Mouse (Mus musculus): Measurements from ENCODE around the gene Col2a1. TPM values are rescaled to one million over a fixed set of nuclear protein-coding genes. Genes with fewer than 3 reads are reported as not detected.

Gene Col2a1
- total and polyA plus RNA-seq, 2 experiments from 2014 or later: 6.2 to 17.8 TPM

GRCm38 (mm10) chr15:97932441-97932840, 72.1 kb downstream of the Col2a1 start:
- H3K4me3 ChIP-seq (ENCODE audit: low read depth, low read length): no peak overlapping the region
- ATAC-seq (ENCODE audit: low FRiP score) (no peak), DNase-seq (ENCODE audit: low spot score) (no peak)
- no peak overlapping the region for H3K27ac ChIP-seq (ENCODE audit: low read depth, low read length)
- H3K27me3 ChIP-seq (ENCODE audit: insufficient read depth, low read length): no peaks in the 10 kb centered on the region
- no peak overlapping the region for H3K9ac ChIP-seq (replicated peaks; ENCODE audit: low read length, poor library complexity, severe bottlenecking)
- no peaks in the 10 kb centered on the region for H3K4me1 ChIP-seq (ENCODE audit: insufficient read depth, low read length)
- no peaks in the 10 kb centered on the region for H3K9me3 ChIP-seq (ENCODE audit: low read length)
- TF ChIP-seq CTCF (IDR thresholded peaks at IDR 0.05): no peak
- H3K4me2 ChIP-seq (ENCODE audit: low read depth, low read length, poor library complexity, severe bottlenecking): no peak overlapping the region
- WGBS: 91% methylated on average over 12 of the region's 12 CpGs
- H3K36me3 ChIP-seq (ENCODE audit: insufficient read depth, low read length): no peaks in the 10 kb centered on the region

- WGBS: 59% methylated on average over 13 of the region's 13 CpGs
- ATAC-seq (ENCODE audit: low FRiP score) (no peak), DNase-seq (ENCODE audit: low spot score) (no peak)
- H3K27me3 ChIP-seq (ENCODE audit: insufficient read depth, low read length): no peaks in the 10 kb centered on the region
- no peak overlapping the region for H3K4me3 ChIP-seq (ENCODE audit: low read depth, low read length)
- H3K4me2 ChIP-seq (ENCODE audit: low read depth, low read length, poor library complexity, severe bottlenecking): no peak overlapping the region
- H3K9me3 ChIP-seq (ENCODE audit: low read length): no peaks in the 10 kb centered on the region
- no peaks in the 10 kb centered on the region for H3K4me1 ChIP-seq (ENCODE audit: insufficient read depth, low read length)
- TF ChIP-seq CTCF (IDR thresholded peaks at IDR 0.05): no peak
- no peak overlapping the region for H3K27ac ChIP-seq (ENCODE audit: low read depth, low read length)
- H3K9ac ChIP-seq (replicated peaks; ENCODE audit: low read length, poor library complexity, severe bottlenecking): no peak overlapping the region
- H3K36me3 ChIP-seq (ENCODE audit: insufficient read depth, low read length): no peaks in the 10 kb centered on the region
Measured at GRCm38 (mm10) chr15:97929259-97929824, 75.2 kb downstream of the Col2a1 start.

GRCm38 (mm10) chr15:97927821-97928220, 76.7 kb downstream of the Col2a1 start:
- no peaks in the 10 kb centered on the region for H3K4me1 ChIP-seq (ENCODE audit: insufficient read depth, low read length)
- no peaks in the 10 kb centered on the region for H3K27me3 ChIP-seq (ENCODE audit: insufficient read depth, low read length)
- TF ChIP-seq CTCF (IDR thresholded peaks at IDR 0.05): no peak
- no peak overlapping the region for H3K9ac ChIP-seq (replicated peaks; ENCODE audit: low read length, poor library complexity, severe bottlenecking)
- no peaks in the 10 kb centered on the region for H3K9me3 ChIP-seq (ENCODE audit: low read length)
- H3K4me3 ChIP-seq (ENCODE audit: low read depth, low read length): no peak overlapping the region
- WGBS: 83% methylated on average over 6 of the region's 6 CpGs
- no peak overlapping the region for H3K4me2 ChIP-seq (ENCODE audit: low read depth, low read length, poor library complexity, severe bottlenecking)
- ATAC-seq (ENCODE audit: low FRiP score) (no peak), DNase-seq (ENCODE audit: low spot score) (no peak)
- H3K27ac ChIP-seq (ENCODE audit: low read depth, low read length): no peak overlapping the region
- no peaks in the 10 kb centered on the region for H3K36me3 ChIP-seq (ENCODE audit: insufficient read depth, low read length)

GRCm38 (mm10) chr15:97927018-97927417, 77.5 kb downstream of the Col2a1 start:
- 70% methylated on average over 4 of the region's 4 CpGs for WGBS
- ATAC-seq (ENCODE audit: low FRiP score): no peak
- no peaks in the 10 kb centered on the region for H3K9me3 ChIP-seq (ENCODE audit: low read length)

More at GRCm38 (mm10) chr15:97927018-97927417, 77.5 kb downstream of the Col2a1 start:
- Histone ChIP-seq H3K27ac (ENCODE audit: low read depth, low read length) (no peak overlapping the region), H3K9ac (replicated peaks; ENCODE audit: low read length, poor library complexity, severe bottlenecking) (no peak overlapping the region), H3K36me3 (ENCODE audit: insufficient read depth, low read length) (no peaks in the 10 kb centered on the region), H3K27me3 (ENCODE audit: insufficient read depth, low read length) (no peaks in the 10 kb centered on the region), H3K4me3 (ENCODE audit: low read depth, low read length) (no peak overlapping the region), H3K4me1 (ENCODE audit: insufficient read depth, low read length) (no peaks in the 10 kb centered on the region), H3K4me2 (ENCODE audit: low read depth, low read length, poor library complexity, severe bottlenecking) (no peak overlapping the region)
- no peak for DNase-seq (ENCODE audit: low spot score)
- no peak for TF ChIP-seq CTCF (IDR thresholded peaks at IDR 0.05)

Other genes starting within 250 kb of the Col2a1 start
- gene Rapgef3, start 236.7 kb downstream of the Col2a1 start, total RNA-seq (2014; rRNA removed): 34.9 and 39.7 TPM in 2 replicates
- 15.8 and 16.5 TPM in 2 replicates for gene Rapgef3, start 236.7 kb downstream of the Col2a1 start, polyA plus RNA-seq (2015; fragmentation: Nextera tagmentation; extraction: Ambion mirVana)
- gene Slc48a1, start 226.2 kb downstream of the Col2a1 start, total RNA-seq (2014; rRNA removed): 61.5 and 78.8 TPM in 2 replicates
- gene Slc48a1, start 226.2 kb downstream of the Col2a1 start, polyA plus RNA-seq (2015; fragmentation: Nextera tagmentation; extraction: Ambion mirVana): 152 and 173 TPM in 2 replicates
- 22.4 and 24.2 TPM in 2 replicates for gene Hdac7, start 160.2 kb downstream of the Col2a1 start, total RNA-seq (2014; rRNA removed)
- gene Hdac7, start 160.2 kb downstream of the Col2a1 start, polyA plus RNA-seq (2015; fragmentation: Nextera tagmentation; extraction: Ambion mirVana): 28.7 and 29.2 TPM in 2 replicates
- 0.09 and 0.27 TPM in 2 replicates for gene Vdr, start 94.1 kb downstream of the Col2a1 start, total RNA-seq (2014; rRNA removed)
- 0.12 and 0.22 TPM in 2 replicates for gene Vdr, start 94.1 kb downstream of the Col2a1 start, polyA plus RNA-seq (2015; fragmentation: Nextera tagmentation; extraction: Ambion mirVana)
- gene Tmem106c, start 40.5 kb downstream of the Col2a1 start, total RNA-seq (2014; rRNA removed): 40.3 and 57.7 TPM in 2 replicates
- gene Tmem106c, start 40.5 kb downstream of the Col2a1 start, polyA plus RNA-seq (2015; fragmentation: Nextera tagmentation; extraction: Ambion mirVana): 43.8 and 49.2 TPM in 2 replicates
- gene Pfkm, start 87.9 kb upstream of the Col2a1 start, total RNA-seq (2014; rRNA removed): 96.2 and 102 TPM in 2 replicates
- gene Pfkm, start 87.9 kb upstream of the Col2a1 start, polyA plus RNA-seq (2015; fragmentation: Nextera tagmentation; extraction: Ambion mirVana): 89.9 and 96.4 TPM in 2 replicates
- gene Senp1, start 89.0 kb upstream of the Col2a1 start, total RNA-seq (2014; rRNA removed): 17.4 and 18.2 TPM in 2 replicates
- gene Senp1, start 89.0 kb upstream of the Col2a1 start, polyA plus RNA-seq (2015; fragmentation: Nextera tagmentation; extraction: Ambion mirVana): 12.1 and 12.4 TPM in 2 replicates
- gene Asb8, start 160.9 kb upstream of the Col2a1 start, total RNA-seq (2014; rRNA removed): 60.5 and 72.7 TPM in 2 replicates
- gene Asb8, start 160.9 kb upstream of the Col2a1 start, polyA plus RNA-seq (2015; fragmentation: Nextera tagmentation; extraction: Ambion mirVana): 59.2 and 64.9 TPM in 2 replicates
- gene Ccdc184, start 162.5 kb upstream of the Col2a1 start, total RNA-seq (2014; rRNA removed): 127 and 129 TPM in 2 replicates
- gene Ccdc184, start 162.5 kb upstream of the Col2a1 start, polyA plus RNA-seq (2015; fragmentation: Nextera tagmentation; extraction: Ambion mirVana): 132 and 145 TPM in 2 replicates
- gene Olfr288, start 190.8 kb upstream of the Col2a1 start, total RNA-seq (2014; rRNA removed): not detected in 2 replicates
- gene Olfr288, start 190.8 kb upstream of the Col2a1 start, polyA plus RNA-seq (2015; fragmentation: Nextera tagmentation; extraction: Ambion mirVana): not detected in 2 replicates
- not detected in 2 replicates for gene Gm44579, start 216.3 kb upstream of the Col2a1 start, total RNA-seq (2014; rRNA removed)
- gene Gm44579, start 216.3 kb upstream of the Col2a1 start, polyA plus RNA-seq (2015; fragmentation: Nextera tagmentation; extraction: Ambion mirVana): 0.09 and 0.11 TPM in 2 replicates
- 0.44 and 1.2 TPM in 2 replicates for gene Olfr287, start 216.4 kb upstream of the Col2a1 start, total RNA-seq (2014; rRNA removed)
- gene Olfr287, start 216.4 kb upstream of the Col2a1 start, polyA plus RNA-seq (2015; fragmentation: Nextera tagmentation; extraction: Ambion mirVana): 1.2 and 1.5 TPM in 2 replicates
- gene Olfr286, start 229.8 kb upstream of the Col2a1 start, total RNA-seq (2014; rRNA removed): not detected in 2 replicates
- gene Olfr286, start 229.8 kb upstream of the Col2a1 start, polyA plus RNA-seq (2015; fragmentation: Nextera tagmentation; extraction: Ambion mirVana): not detected in 2 replicates